24 mouse cellular contexts compared by ENCODE assay signal in the genomic region with DNA sequence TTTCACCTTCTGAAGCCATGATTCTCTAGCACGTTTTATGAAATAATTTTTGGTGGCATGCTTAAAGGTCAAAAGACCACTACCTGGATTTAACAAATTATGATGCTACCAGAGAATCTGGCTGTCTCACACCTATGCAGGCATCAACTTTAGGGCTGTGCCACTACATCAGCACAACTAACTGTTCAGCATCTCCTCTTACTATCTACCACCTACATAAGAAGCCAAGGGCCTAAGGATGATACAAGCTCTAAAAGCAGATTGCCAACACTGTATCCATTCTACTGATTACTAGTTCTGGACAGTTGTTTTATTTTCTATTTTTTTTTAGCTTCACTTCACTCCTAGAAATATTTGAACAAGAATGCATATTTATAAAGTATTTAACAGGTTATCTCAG. TPM values are rescaled to one million over a fixed set of nuclear protein-coding genes. Genes with fewer than 3 reads are reported as not detected.
A peak's percentile ranks its signal among the peaks of the same experiment; 100 is the strongest.
DNase-seq lines count a peak whose midpoint lies in the region; ATAC-seq lines count a peak whose summit lies in the region.
"Had no signal": no experiment of that assay in that cellular context is flagged by ENCODE, and none has a peak within 500 bp of the region (broad histone marks: within the 10 kb centered on the region; RNA-seq: fewer than 3 reads in every experiment).

No protein-coding gene starts in this region.

- H3K27me3 ChIP-seq in megakaryocyte, embryonic 14.5 days (replicated peaks) = no peaks in the 10 kb centered on the region
- H3K27me3 ChIP-seq: CH12.LX; embryonic facial prominence, embryonic 12.5 days; forebrain, embryonic 13.5 days; forebrain, embryonic 15.5 days had no signal

- peak overlapping the region; percentile 4 for H3K4me3 ChIP-seq in megakaryocyte, embryonic 14.5 days (replicated peaks)
- H3K4me3 ChIP-seq: embryonic facial prominence, embryonic 10.5 days; embryonic facial prominence, embryonic 12.5 days; erythroblast, embryonic 14.5 days; forebrain, embryonic 13.5 days; forebrain, embryonic 15.5 days had no signal

- ATAC-seq in megakaryocyte, adult 5-6 weeks (ENCODE audit: poor library complexity, severe bottlenecking) = no peak
- 0 out of 2 replicates have a peak, but pooled peaks have one; percentile 50 for ATAC-seq in erythroid progenitor cell, adult 5-6 weeks (replicated peaks; ENCODE audit: low FRiP score, poor library complexity, severe bottlenecking)
- peak; percentile 61 for ATAC-seq in megakaryocyte-erythroid progenitor cell, adult 5-6 weeks (replicated peaks; ENCODE audit: low FRiP score, low TSS enrichment, poor library complexity, severe bottlenecking)
- ATAC-seq: CD4-positive, CD25-positive, alpha-beta regulatory T cell, adult 4 months; forebrain, embryonic 13.5 days; forebrain, embryonic 15.5 days; forebrain, postnatal 0 days had no signal

- no peaks in the 10 kb centered on the region for H3K9me3 ChIP-seq in megakaryocyte, embryonic 14.5 days
- H3K9me3 ChIP-seq: embryonic facial prominence, embryonic 10.5 days; embryonic facial prominence, embryonic 12.5 days; forebrain, embryonic 13.5 days; forebrain, embryonic 15.5 days; G1E had no signal

- no peak for DNase-seq in frontal cortex, postnatal 25 days (ENCODE audit: low spot score in 2 of 2)
- DNase-seq in cerebellum, adult 11-12 months = no peak
- DNase-seq: adrenal gland, adult 2 months; adrenal gland, postnatal 10 days; adrenal gland, postnatal 25 days; B cell, adult 2 months; cerebellum, adult 11 months; cerebellum, adult 2 months; cerebellum, adult 9-10 months; cerebellum, postnatal 10 days; cerebellum, postnatal 25 days; forebrain, postnatal 0 days had no signal

- peaks cover 54% of the 10 kb centered on the region for H3K4me1 ChIP-seq in megakaryocyte, embryonic 14.5 days
- H3K4me1 ChIP-seq: embryonic facial prominence, embryonic 10.5 days; embryonic facial prominence, embryonic 12.5 days; forebrain, embryonic 13.5 days; forebrain, embryonic 15.5 days had no signal

- H3K36me3 ChIP-seq in megakaryocyte, embryonic 14.5 days (replicated peaks; ENCODE audit: low read length) = peaks cover 68% of the 10 kb centered on the region

RNA-seq across cellular contexts. Expression of a gene that starts 9.3 kb away (rescaled TPM):
- 3.0 and 4.4 TPM in 2 replicates for polyA plus RNA-seq in megakaryocyte, embryonic 14.5 days (2012; ENCODE audit: insufficient read depth, low replicate concordance)
- total RNA-seq in megakaryocyte, adult 5-6 weeks (2015) = 23.3 and 31.8 TPM in 2 replicates
- 27.9 and 30.4 TPM in 2 replicates for total RNA-seq in megakaryocyte, adult 5-6 weeks (2017)
- total RNA-seq in erythroid progenitor cell, adult 5-6 weeks (2015; ENCODE audit: low replicate concordance) = 18.9 and 28.1 TPM in 2 replicates
- total RNA-seq in erythroid progenitor cell, adult 5-6 weeks (2017; ENCODE audit: low replicate concordance) = 6.4 and 19.6 TPM in 2 replicates
- total RNA-seq in megakaryocyte-erythroid progenitor cell, adult 5-6 weeks (2014; fragmentation: Nextera tagmentation) = 16.6 and 25.0 TPM in 2 replicates
- 39.7 and 49.4 TPM in 2 replicates for total RNA-seq in megakaryocyte-erythroid progenitor cell, adult 5-6 weeks (2017)

RNA-seq across cellular contexts. Expression of a gene that starts 9.8 kb away (rescaled TPM):
- 3.3 and 9.4 TPM in 2 replicates for polyA plus RNA-seq in megakaryocyte, embryonic 14.5 days (2012; ENCODE audit: insufficient read depth, low replicate concordance)
- 365 and 394 TPM in 2 replicates for total RNA-seq in megakaryocyte, adult 5-6 weeks (2015)
- 404 and 425 TPM in 2 replicates for total RNA-seq in megakaryocyte, adult 5-6 weeks (2017)
- total RNA-seq in erythroid progenitor cell, adult 5-6 weeks (2015; ENCODE audit: low replicate concordance) = 125 and 127 TPM in 2 replicates
- total RNA-seq in erythroid progenitor cell, adult 5-6 weeks (2017; ENCODE audit: low replicate concordance) = 73.6 and 89.7 TPM in 2 replicates
- 145 and 168 TPM in 2 replicates for total RNA-seq in megakaryocyte-erythroid progenitor cell, adult 5-6 weeks (2014; fragmentation: Nextera tagmentation)
- total RNA-seq in megakaryocyte-erythroid progenitor cell, adult 5-6 weeks (2017) = 210 and 213 TPM in 2 replicates

RNA-seq across cellular contexts. Expression of a gene that starts 36.1 kb away (rescaled TPM):
- 38.5 and 66.3 TPM in 2 replicates for polyA plus RNA-seq in megakaryocyte, embryonic 14.5 days (2012; ENCODE audit: insufficient read depth, low replicate concordance)
- 8.3 and 8.4 TPM in 2 replicates for total RNA-seq in megakaryocyte, adult 5-6 weeks (2015)
- total RNA-seq in megakaryocyte, adult 5-6 weeks (2017) = 3.8 TPM in 2 replicates
- total RNA-seq in erythroid progenitor cell, adult 5-6 weeks (2015; ENCODE audit: low replicate concordance) = 2.1 and 2.9 TPM in 2 replicates
- 0.64 and 3.6 TPM in 2 replicates for total RNA-seq in erythroid progenitor cell, adult 5-6 weeks (2017; ENCODE audit: low replicate concordance)
- total RNA-seq in megakaryocyte-erythroid progenitor cell, adult 5-6 weeks (2014; fragmentation: Nextera tagmentation) = 11.0 and 17.3 TPM in 2 replicates
- 1.9 and 3.1 TPM in 2 replicates for total RNA-seq in megakaryocyte-erythroid progenitor cell, adult 5-6 weeks (2017)
